Mouse (Mus musculus) midbrain, embryonic 14.5 days (tissue): ENCODE measurements at regions not wholly inside any gene's neighbourhood (a gene's known extent, or its start where the extent isn't known, plus 50 kb on each side); places are given as distances from the start of the nearest gene placed in this dataset.

Experiments
- ATAC-seq: fragments of 200-750 bp; cut with Nextera tagmentation; 2 replicates; pipeline ENCODE4 v1.8.0; 2017; ENCODE audit warnings: moderate number of reproducible peaks, moderate library complexity; ENCODE audit not compliant: low FRiP score, low TSS enrichment
- DNase-seq: peaks from one replicate; pipeline ENCODE4 v3.0.0-alpha.2; 2015
- H3K27ac ChIP-seq: fragments of 300-500 bp; sonication (generic); replicated peaks from 2 replicates; pipeline ENCODE4 v1.5.1; 2014; ENCODE audit warnings: mild to moderate bottlenecking, low read depth, low read length, moderate library complexity
- H3K27me3 ChIP-seq: fragments of 300-500 bp; sonication (generic); 2 replicates; pipeline ENCODE4 v1.6.1; 2014; ENCODE audit warnings: low read length, control low read depth, mixed read lengths; ENCODE audit not compliant: control insufficient read depth, insufficient read depth
- H3K36me3 ChIP-seq: fragments of 300-500 bp; sonication (generic); 2 replicates; pipeline ENCODE4 v1.6.1; 2014; ENCODE audit warnings: low read length, control low read depth; ENCODE audit not compliant: control insufficient read depth, insufficient read depth
- H3K4me1 ChIP-seq: fragments of 300-500 bp; sonication (generic); 2 replicates; pipeline ENCODE4 v1.6.1; 2014; ENCODE audit warnings: mild to moderate bottlenecking, antibody characterized with exemption, low read length, control low read depth; ENCODE audit not compliant: control insufficient read depth, insufficient read depth
- H3K4me2 ChIP-seq: fragments of 300-500 bp; sonication (generic); 2 replicates; pipeline ENCODE4 v1.6.1; 2014; ENCODE audit warnings: mild to moderate bottlenecking, low read length, moderate library complexity
- H3K4me3 ChIP-seq: fragments of 300-500 bp; sonication (generic); replicated peaks from 2 replicates; pipeline ENCODE4 v1.5.1; 2014; ENCODE audit warnings: low read depth, low read length
- H3K9ac ChIP-seq: fragments of 300-500 bp; sonication (generic); replicated peaks from 2 replicates; pipeline ENCODE4 v1.6.1; 2014; ENCODE audit warnings: mild to moderate bottlenecking, low read length, moderate library complexity
- H3K9me3 ChIP-seq: fragments of 300-500 bp; sonication (generic); 2 replicates; pipeline ENCODE4 v1.6.1; 2016; ENCODE audit warnings: low read length, control low read depth, mixed read lengths; ENCODE audit not compliant: control insufficient read depth
- WGBS: fragments of 180-500 bp; shearing (Covaris S2); extraction: QIAGEN DNeasy Blood & Tissue Kit; methylation state at CpG from one replicate; pipeline ENCODE4 v1.1.7; 2014; 5-methylcytosine and 5-hydroxymethylcytosine counted together

DNA sequence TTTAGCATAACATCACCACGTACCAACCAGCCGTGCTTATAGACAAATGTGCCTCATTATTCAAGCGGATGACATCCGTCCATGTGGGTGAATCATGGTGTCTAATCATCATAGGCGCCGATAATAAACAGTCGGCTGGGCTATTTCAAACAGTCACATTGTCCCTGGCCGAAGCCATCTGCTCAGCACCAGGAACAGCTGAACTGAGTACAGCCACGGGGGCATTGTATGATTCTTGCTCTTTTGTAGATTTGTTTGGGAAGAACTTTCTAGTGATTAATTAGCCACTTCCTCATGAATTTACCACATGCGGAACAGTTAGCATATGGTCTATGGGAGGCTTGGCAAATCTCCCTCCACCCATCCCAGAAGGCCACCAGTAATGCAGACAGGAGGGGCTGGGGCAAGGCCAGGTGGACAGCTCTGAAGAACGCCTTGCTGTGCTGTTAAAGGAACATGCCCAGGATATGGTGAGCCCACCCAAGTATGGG, 116.4 kb upstream of the Cops8 start:
- 69% methylated on average over 11 of the region's 11 CpGs for WGBS
- Histone ChIP-seq H3K4me3 (no peak overlapping the region), H3K4me2 (no peak overlapping the region)

GRCm38 (mm10) chr1:90487886-90488285, 114.9 kb upstream of the Cops8 start:
- no peaks in the 10 kb centered on the region for H3K36me3 ChIP-seq
- ATAC-seq: no peak
- no peak overlapping the region for H3K4me2 ChIP-seq
- H3K27ac ChIP-seq: no peak overlapping the region
- no peak overlapping the region for H3K9ac ChIP-seq
- no peaks in the 10 kb centered on the region for H3K27me3 ChIP-seq
- WGBS: 79% methylated on average over 2 of the region's 2 CpGs
- DNase-seq: no peak
- H3K4me3 ChIP-seq: no peak overlapping the region
- no peaks in the 10 kb centered on the region for H3K9me3 ChIP-seq
- H3K4me1 ChIP-seq: no peaks in the 10 kb centered on the region

More for the DNA sequence above, 116.4 kb upstream of the Cops8 start:
- Histone ChIP-seq H3K27me3 (no peaks in the 10 kb centered on the region), H3K4me1 (no peaks in the 10 kb centered on the region), H3K36me3 (no peaks in the 10 kb centered on the region), H3K27ac (no peak overlapping the region), H3K9me3 (no peaks in the 10 kb centered on the region), H3K9ac (no peak overlapping the region)
- no peak for DNase-seq
- ATAC-seq: no peak

- no peaks in the 10 kb centered on the region for H3K9me3 ChIP-seq
- WGBS: 79% methylated on average over 2 of the region's 2 CpGs
- ATAC-seq (no peak), DNase-seq (no peak)
- H3K27ac ChIP-seq: no peak overlapping the region
- no peak overlapping the region for H3K4me3 ChIP-seq
- H3K9ac ChIP-seq: no peak overlapping the region
- H3K4me2 ChIP-seq: no peak overlapping the region
- H3K4me1 ChIP-seq: no peaks in the 10 kb centered on the region
- H3K36me3 ChIP-seq: no peaks in the 10 kb centered on the region
- H3K27me3 ChIP-seq: no peaks in the 10 kb centered on the region
Measured at GRCm38 (mm10) chr1:90488991-90489390, 113.8 kb upstream of the Cops8 start.

DNA sequence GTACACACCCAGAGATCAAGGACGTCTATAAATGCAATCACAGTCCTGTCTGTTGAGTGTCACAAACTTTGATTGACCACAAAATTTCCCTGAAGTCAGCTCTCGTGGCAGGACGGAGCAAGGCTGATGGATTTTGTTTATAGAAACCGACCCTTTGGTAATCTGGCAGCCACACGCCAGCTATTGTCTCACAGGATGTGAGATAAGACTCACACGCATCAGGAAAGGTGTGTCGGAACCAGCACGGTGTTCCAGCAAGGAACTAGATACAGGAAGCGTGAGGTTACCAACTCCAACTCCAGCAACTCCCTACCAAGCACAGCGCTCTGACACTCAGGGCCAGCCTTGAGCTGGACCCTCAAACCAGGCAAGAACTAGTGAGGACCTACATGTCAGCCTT, 112.4 kb upstream of the Cops8 start:
- Histone ChIP-seq H3K36me3 (no peaks in the 10 kb centered on the region), H3K27ac (no peak overlapping the region)
- ATAC-seq: no peak

GRCm38 (mm10) chr1:90493481-90493880, 109.3 kb upstream of the Cops8 start:
- Histone ChIP-seq H3K36me3 (no peaks in the 10 kb centered on the region), H3K4me1 (no peaks in the 10 kb centered on the region), H3K27me3 (no peaks in the 10 kb centered on the region), H3K27ac (no peak overlapping the region), H3K4me2 (no peak overlapping the region), H3K9ac (no peak overlapping the region), H3K9me3 (no peaks in the 10 kb centered on the region), H3K4me3 (no peak overlapping the region)
- WGBS: 26% methylated on average over 7 of the region's 7 CpGs
- DNase-seq (no peak), ATAC-seq (no peak)

More for the DNA sequence above, 112.4 kb upstream of the Cops8 start:
- Histone ChIP-seq H3K4me1 (no peaks in the 10 kb centered on the region), H3K9ac (no peak overlapping the region), H3K4me3 (no peak overlapping the region), H3K27me3 (no peaks in the 10 kb centered on the region), H3K9me3 (no peaks in the 10 kb centered on the region), H3K4me2 (no peak overlapping the region)
- 95% methylated on average over 10 of the region's 10 CpGs for WGBS
- no peak for DNase-seq

GRCm38 (mm10) chr1:90495174-90495573, 107.6 kb upstream of the Cops8 start:
- no peaks in the 10 kb centered on the region for H3K4me1 ChIP-seq
- H3K27me3 ChIP-seq: no peaks in the 10 kb centered on the region
- peaks cover 3% of the 10 kb centered on the region for H3K9me3 ChIP-seq
- DNase-seq: no peak
- H3K4me2 ChIP-seq: no peak overlapping the region
- 92% methylated on average over 9 of the region's 9 CpGs for WGBS
- H3K27ac ChIP-seq: no peak overlapping the region
- no peaks in the 10 kb centered on the region for H3K36me3 ChIP-seq
- no peak for ATAC-seq
- no peak overlapping the region for H3K4me3 ChIP-seq
- H3K9ac ChIP-seq: no peak overlapping the region

DNA sequence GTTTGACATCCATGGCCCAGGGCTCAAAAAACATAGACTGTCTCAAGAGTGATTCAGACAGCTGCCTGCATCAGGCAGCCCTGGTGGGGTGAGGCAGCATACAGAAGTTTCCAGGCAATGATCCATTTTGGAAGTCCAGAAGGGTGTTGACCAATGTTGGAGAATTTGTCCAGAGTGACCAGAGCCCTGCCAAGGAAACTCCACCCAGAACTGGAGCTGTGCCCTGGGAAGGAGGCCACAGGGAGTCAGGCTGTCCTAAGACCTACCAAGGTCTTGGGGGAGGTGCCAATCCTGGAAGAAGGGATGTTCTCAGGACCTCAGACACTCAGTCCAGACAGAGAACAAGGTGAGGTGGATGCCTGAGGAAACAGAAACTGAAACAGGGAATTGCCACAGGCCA, 105.2 kb upstream of the Cops8 start:
- Histone ChIP-seq H3K27me3 (no peaks in the 10 kb centered on the region), H3K4me3 (no peak overlapping the region), H3K9me3 (peaks cover 3% of the 10 kb centered on the region), H3K4me1 (no peaks in the 10 kb centered on the region), H3K4me2 (no peak overlapping the region), H3K9ac (no peak overlapping the region), H3K36me3 (no peaks in the 10 kb centered on the region), H3K27ac (no peak overlapping the region)
- ATAC-seq (no peak), DNase-seq (no peak)

DNA sequence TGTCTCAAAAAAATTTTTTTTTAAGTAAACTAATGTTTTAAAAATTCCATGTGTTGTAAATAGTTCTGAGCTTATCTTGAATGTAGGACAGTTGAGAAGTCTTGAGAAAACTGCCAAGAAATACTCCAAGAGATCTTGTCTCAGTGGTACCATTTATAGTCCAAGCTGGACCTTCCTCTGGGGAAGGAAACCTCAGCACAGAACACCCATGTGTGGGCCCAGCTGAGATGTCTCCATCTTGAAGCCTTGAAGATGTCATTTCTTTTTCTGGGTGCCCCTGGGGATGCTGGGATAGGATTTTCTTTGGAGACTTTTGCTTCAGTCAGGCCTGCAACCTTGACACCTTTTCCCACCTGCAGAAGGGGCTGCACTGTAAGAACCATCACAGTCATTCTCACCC, 101.4 kb upstream of the Cops8 start:
- ATAC-seq (no peak), DNase-seq (no peak)
- Histone ChIP-seq H3K4me2 (no peak overlapping the region), H3K27me3 (no peaks in the 10 kb centered on the region), H3K9me3 (peaks cover 3% of the 10 kb centered on the region), H3K27ac (no peak overlapping the region), H3K36me3 (no peaks in the 10 kb centered on the region), H3K4me3 (no peak overlapping the region), H3K9ac (no peak overlapping the region), H3K4me1 (no peaks in the 10 kb centered on the region)

GRCm38 (mm10) chr1:90502371-90502770, 100.4 kb upstream of the Cops8 start:
- no peak overlapping the region for H3K4me2 ChIP-seq
- H3K27ac ChIP-seq: no peak overlapping the region
- no peak overlapping the region for H3K9ac ChIP-seq
- DNase-seq: no peak
- no peak for ATAC-seq
- 98% methylated on average over 3 of the region's 3 CpGs for WGBS
- H3K4me1 ChIP-seq: no peaks in the 10 kb centered on the region
- no peaks in the 10 kb centered on the region for H3K27me3 ChIP-seq
- peaks cover 3% of the 10 kb centered on the region for H3K9me3 ChIP-seq
- H3K4me3 ChIP-seq: no peak overlapping the region
- H3K36me3 ChIP-seq: no peaks in the 10 kb centered on the region
